Mouse (Mus musculus) myocyte (in vitro differentiated cells): ENCODE data around the gene Rere. TPM values are rescaled to one million over a fixed set of nuclear protein-coding genes. Genes with fewer than 3 reads are reported as not detected.
"Not testable (repeated sequence)": the region's sequence is repeated elsewhere in the genome, so short reads cannot be mapped to it uniquely, and the experiment has no call there.

Experiments used
- H3K27me3 ChIP-seq: one replicate; pipeline ENCODE4 v1.6.1; 2011; ENCODE audit not compliant: control insufficient read depth, insufficient read depth, insufficient read length
- H3K36me3 ChIP-seq: one replicate; pipeline ENCODE4 v1.6.1; 2011; ENCODE audit not compliant: control insufficient read depth, insufficient read depth
- H3K4me2 ChIP-seq: one replicate; pipeline ENCODE4 v1.6.1; 2011; ENCODE audit warnings: low read depth, control low read depth
- H3K4me3 ChIP-seq: one replicate; pipeline ENCODE4 v1.5.1; 2011; ENCODE audit warnings: mild to moderate bottlenecking, control low read depth, moderate library complexity
- H3K79me2 ChIP-seq: one replicate; pipeline ENCODE4 v1.6.1; 2011; ENCODE audit not compliant: control insufficient read depth, insufficient read depth
- H3ac ChIP-seq: one replicate; pipeline ENCODE4 v1.6.1; 2011; ENCODE audit not compliant: control insufficient read depth, insufficient read length
- CEBPB ChIP-seq: IDR thresholded peaks from 2 replicates; pipeline ENCODE4 v1.6.1; 2011; ENCODE audit warnings: mild to moderate bottlenecking, moderate library complexity; ENCODE audit not compliant: poor library complexity, insufficient read depth, severe bottlenecking
- E2F4 ChIP-seq: IDR thresholded peaks from one replicate; pipeline ENCODE4 v1.6.1; 2011; ENCODE audit warnings: mild to moderate bottlenecking, control low read depth, moderate library complexity; ENCODE audit not compliant: insufficient read depth
- MAX ChIP-seq: IDR thresholded peaks from one replicate; pipeline ENCODE4 v1.6.1; 2011; ENCODE audit warnings: low read depth, mild to moderate bottlenecking, control low read depth
- MYOD1 ChIP-seq, 3 experiments: IDR thresholded peaks; one replicate each; pipeline ENCODE4 v1.6.1; 2011; ENCODE audit warnings: control low read depth in 2 of 3, low read depth in 2 of 3, mild to moderate bottlenecking in 2 of 3, moderate library complexity in 1 of 3; ENCODE audit not compliant: insufficient read length in 2 of 3, control insufficient read depth in 1 of 3
- MYOG ChIP-seq, 3 experiments: IDR thresholded peaks; one replicate each; pipeline ENCODE4 v1.6.1; 2011; ENCODE audit warnings: control low read depth in 2 of 3, low read depth in 2 of 3, mild to moderate bottlenecking in 2 of 3; ENCODE audit not compliant: insufficient read length in 2 of 3, control insufficient read depth in 1 of 3, insufficient read depth in 1 of 3
- POLR2A ChIP-seq: IDR thresholded peaks from one replicate; pipeline ENCODE4 v1.6.1; 2011; ENCODE audit warnings: low read depth, mild to moderate bottlenecking, control low read depth, moderate library complexity; ENCODE audit not compliant: insufficient read length
- POLR2AphosphoS2 ChIP-seq: IDR thresholded peaks from one replicate; pipeline ENCODE4 v1.6.1; 2011; ENCODE audit warnings: low read depth, control low read depth; ENCODE audit not compliant: insufficient read length
- REST ChIP-seq: IDR thresholded peaks from one replicate; pipeline ENCODE4 v1.6.1; 2011; ENCODE audit warnings: mild to moderate bottlenecking, control low read depth, moderate library complexity; ENCODE audit not compliant: insufficient read depth, insufficient read length
- SRF ChIP-seq: IDR thresholded peaks from one replicate; pipeline ENCODE4 v1.6.1; 2011; ENCODE audit warnings: low read depth; ENCODE audit not compliant: control insufficient read depth, insufficient read length
- TCF12 ChIP-seq: IDR thresholded peaks from one replicate; pipeline ENCODE4 v1.6.1; 2011; ENCODE audit warnings: mild to moderate bottlenecking, control low read depth; ENCODE audit not compliant: poor library complexity, insufficient read depth, severe bottlenecking
- TCF3 ChIP-seq: IDR thresholded peaks from one replicate; pipeline ENCODE4 v1.6.1; 2011; ENCODE audit warnings: low read depth, control low read depth; ENCODE audit not compliant: insufficient read length
- USF1 ChIP-seq: IDR thresholded peaks from one replicate; pipeline ENCODE4 v1.6.1; 2011; ENCODE audit warnings: low read depth, mild to moderate bottlenecking, control low read depth, moderate library complexity
- polyA plus RNA-seq: library from polyadenylated mRNA; unstranded; fragments of >200 nt; fragmentation: generic; extraction: Trizol; gene quantifications from one replicate; pipeline ENCODE4 v1.2.1, GENCODE M21; 2012; ENCODE audit warnings: missing spikeins

Rere gene
- polyA plus RNA-seq, 1 experiment: 34.0 TPM

DNA sequence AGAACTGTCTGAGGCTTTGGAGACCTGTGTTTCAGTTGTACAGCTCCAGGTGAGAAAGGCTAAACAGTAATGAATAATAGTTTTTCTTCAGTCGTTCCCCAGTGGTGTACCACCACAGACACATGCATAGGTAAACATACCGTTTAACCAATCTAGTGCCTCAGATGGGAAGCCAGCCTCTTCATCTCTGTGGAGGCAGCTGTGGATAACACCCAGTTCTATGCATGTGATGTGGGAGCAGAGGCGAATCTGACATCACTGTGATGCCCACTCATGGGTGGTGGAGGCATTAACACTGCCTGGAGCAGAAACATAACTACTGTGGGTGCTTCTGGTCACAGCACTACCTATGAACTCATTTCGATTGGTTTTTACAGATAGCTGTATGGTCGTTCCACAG lies 314.5 kb downstream of the Rere start:
- Histone ChIP-seq H3K27me3 (no peaks in the 10 kb centered on the region), H3K4me2 (no peak overlapping the region), H3ac (no peak overlapping the region), H3K79me2 (peaks cover 66% of the 10 kb centered on the region), H3K4me3 (no peak overlapping the region), H3K36me3 (no peaks in the 10 kb centered on the region)
- TF ChIP-seq E2F4 (no peak), SRF (no peak), USF1 (no peak), REST (no peak), TCF12 (no peak), MYOG (IDR thresholded peaks at IDR 0.05; ENCODE audit: control insufficient read depth in 1 of 3, insufficient read depth in 1 of 3, insufficient read length in 2 of 3, low read depth in 2 of 3) (no peak), TCF3 (no peak)

GRCm38 (mm10) chr4:150598686-150599085 lies 317.2 kb downstream of the Rere start:
- H3K36me3 ChIP-seq: no peaks in the 10 kb centered on the region
- H3K79me2 ChIP-seq: peaks cover 55% of the 10 kb centered on the region
- TF ChIP-seq REST (no peak), CEBPB (no peak), POLR2AphosphoS2 (no peak), E2F4 (no peak), TCF12 (no peak), MYOD1 (IDR thresholded peaks at IDR 0.05; ENCODE audit: control insufficient read depth in 1 of 3, insufficient read length in 2 of 3, low read depth in 2 of 3) (no peak), MAX (no peak), SRF (no peak), MYOG (IDR thresholded peaks at IDR 0.05; ENCODE audit: control insufficient read depth in 1 of 3, insufficient read depth in 1 of 3, insufficient read length in 2 of 3, low read depth in 2 of 3) (no peak), USF1 (no peak), POLR2A (no peak), TCF3 (no peak)
- H3K27me3 ChIP-seq: no peaks in the 10 kb centered on the region
- no peak overlapping the region for H3K4me2 ChIP-seq
- H3ac ChIP-seq: no peak overlapping the region
- H3K4me3 ChIP-seq: no peak overlapping the region

DNA sequence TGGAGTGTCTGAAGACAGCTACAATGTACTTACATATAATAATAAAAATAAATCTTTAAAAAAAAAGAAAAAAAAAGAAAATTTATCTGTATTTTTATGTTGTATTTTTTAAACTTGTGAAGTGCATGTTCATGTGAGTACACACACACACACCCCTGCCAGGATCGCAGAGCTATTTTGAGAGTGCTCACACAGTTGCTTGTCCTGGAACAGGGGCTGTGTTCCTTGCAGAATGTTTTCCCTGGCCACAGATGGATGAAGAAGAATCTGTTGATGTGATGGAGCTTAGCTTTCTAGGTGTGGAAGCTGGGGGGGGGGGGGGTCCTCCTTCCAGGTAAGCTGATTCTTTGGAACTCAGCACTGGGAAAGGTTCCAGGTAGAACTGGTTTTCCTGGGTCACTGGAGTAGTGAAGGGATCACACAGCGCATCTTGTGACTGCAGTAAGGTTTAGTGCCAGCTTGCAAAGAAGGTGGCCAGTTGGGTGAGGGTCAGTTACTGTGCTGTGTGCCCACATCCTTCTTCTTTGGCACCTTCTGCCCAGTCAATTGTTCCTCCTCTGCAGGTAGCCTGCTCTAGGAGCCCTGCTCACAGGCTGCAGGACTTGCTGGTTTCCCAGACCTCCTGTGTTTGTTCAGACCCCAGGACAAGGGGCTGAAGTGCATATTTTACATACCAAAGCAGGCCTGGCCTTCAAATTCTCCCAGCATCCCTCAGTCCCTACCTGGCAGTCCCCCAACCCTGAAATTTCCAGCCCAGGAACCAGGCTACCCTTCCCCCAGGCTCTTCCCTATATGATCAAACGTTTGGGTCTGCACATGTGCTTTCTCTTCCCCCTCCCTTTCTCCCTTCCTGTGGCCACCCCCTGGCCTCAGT lies 317.9 kb downstream of the Rere start:
- Histone ChIP-seq H3K27me3 (no peaks in the 10 kb centered on the region), H3K4me3 (no peak overlapping the region), H3ac (no peak overlapping the region), H3K4me2 (no peak overlapping the region), H3K79me2 (peaks cover 54% of the 10 kb centered on the region), H3K36me3 (no peaks in the 10 kb centered on the region)
- no peak for TF ChIP-seq POLR2AphosphoS2
- TF ChIP-seq TCF3: no peak
- TF ChIP-seq USF1: no peak
- no peak for TF ChIP-seq MYOG (IDR thresholded peaks at IDR 0.05; ENCODE audit: control insufficient read depth in 1 of 3, insufficient read depth in 1 of 3, insufficient read length in 2 of 3, low read depth in 2 of 3)
- TF ChIP-seq REST: no peak
- TF ChIP-seq TCF12: no peak
- no peak for TF ChIP-seq CEBPB
- no peak for TF ChIP-seq POLR2A
- TF ChIP-seq SRF: no peak
- no peak for TF ChIP-seq MYOD1 (IDR thresholded peaks at IDR 0.05; ENCODE audit: control insufficient read depth in 1 of 3, insufficient read length in 2 of 3, low read depth in 2 of 3)
- no peak for TF ChIP-seq E2F4
- TF ChIP-seq MAX: no peak

DNA sequence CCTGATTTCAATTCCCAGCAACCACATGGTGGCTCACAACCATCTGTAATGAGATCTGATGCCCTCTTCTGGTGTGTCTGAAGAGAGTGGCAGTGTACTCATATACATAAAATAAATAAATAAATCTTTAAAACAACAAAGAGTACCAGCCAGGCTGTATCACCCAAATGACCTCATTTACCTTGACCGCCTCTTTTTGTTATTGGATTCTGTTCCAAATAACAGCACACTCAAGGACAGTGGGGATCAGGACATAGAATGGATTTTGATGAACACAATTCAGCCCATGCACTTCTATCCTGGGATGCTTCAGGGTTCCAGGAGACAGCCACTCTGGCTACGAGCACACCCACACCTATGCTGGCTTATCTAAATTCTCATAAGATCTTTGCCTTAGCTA lies 319.1 kb downstream of the Rere start:
- H3K4me3 ChIP-seq, H3K36me3 ChIP-seq, H3K27me3 ChIP-seq, H3ac ChIP-seq, H3K4me2 ChIP-seq: not testable (repeated sequence)
- peaks cover 43% of the 10 kb centered on the region for H3K79me2 ChIP-seq

GRCm38 (mm10) chr4:150601489-150601888 lies 320.0 kb downstream of the Rere start:
- Histone ChIP-seq H3K79me2 (peaks cover 33% of the 10 kb centered on the region), H3ac (no peak overlapping the region), H3K4me3 (no peak overlapping the region), H3K27me3 (no peaks in the 10 kb centered on the region), H3K4me2 (no peak overlapping the region), H3K36me3 (no peaks in the 10 kb centered on the region)
- TF ChIP-seq MYOD1 (IDR thresholded peaks at IDR 0.05; ENCODE audit: control insufficient read depth in 1 of 3, insufficient read length in 2 of 3, low read depth in 2 of 3) (no peak), MAX (no peak), TCF3 (no peak)
